8 mouse cellular contexts compared by ENCODE assay signal in genomic region chr8:120486477-120487376, GRCm38 (mm10).
DNase-seq lines count a peak whose midpoint lies in the region; ATAC-seq lines count a peak whose summit lies in the region.

No protein-coding gene starts in this region.

- H3K9ac ChIP-seq in intestine, embryonic 14.5 days (ENCODE audit: low read length) = peak overlapping the region; percentile 76
- H3K9ac ChIP-seq in limb, embryonic 13.5 days = peak overlapping the region; percentile 79; the same call in 1 of the 2 replicates
- peak overlapping the region; percentile 93 for H3K9ac ChIP-seq in midbrain, embryonic 12.5 days (replicated peaks)

- H3K27me3 ChIP-seq in intestine, embryonic 14.5 days (replicated peaks; ENCODE audit: control insufficient read depth, insufficient read depth, low read length) = 0 out of 2 replicates have a peak, but pooled peaks cover 10% of the 10 kb centered on the region
- peaks cover 71% of the 10 kb centered on the region for H3K27me3 ChIP-seq in limb, embryonic 13.5 days
- H3K27me3 ChIP-seq in midbrain, embryonic 12.5 days = peaks cover 43% of the 10 kb centered on the region

- DNase-seq in left cerebral cortex, adult 18-20 months (ENCODE audit: low spot score in 2 of 2) = peak; percentile 47 to 64
- no peak for DNase-seq in left cerebral cortex, adult 11 months (ENCODE audit: low spot score)
- DNase-seq in cerebellum, adult 9-10 months = peak; percentile 68
- DNase-seq in frontal cortex, adult 2 months (ENCODE audit: extremely low spot score in 1 of 2, low spot score in 1 of 2) = peak; percentile 30 to 70
- no peak for DNase-seq in intestine, embryonic 14.5 days (ENCODE audit: low spot score)
- DNase-seq in spleen, postnatal 10 days (ENCODE audit: low spot score in 2 of 2) = peak; percentile 80 to 88

- peak overlapping the region; percentile 77 for H3K27ac ChIP-seq in intestine, embryonic 14.5 days (ENCODE audit: low read depth)
- H3K27ac ChIP-seq in limb, embryonic 13.5 days = 0 out of 2 replicates have a peak overlapping the region, but pooled peaks have one; percentile 63
- peak overlapping the region; percentile 100 for H3K27ac ChIP-seq in midbrain, embryonic 12.5 days (replicated peaks)

- peak overlapping the region; percentile 68 for H3K4me3 ChIP-seq in intestine, embryonic 14.5 days (ENCODE audit: low read depth, low read length)
- peak overlapping the region; percentile 72 for H3K4me3 ChIP-seq in limb, embryonic 13.5 days
- H3K4me3 ChIP-seq in midbrain, embryonic 12.5 days = peak overlapping the region; percentile 85

- H3K36me3 ChIP-seq in intestine, embryonic 14.5 days (ENCODE audit: control insufficient read depth, insufficient read depth, low read length) = no peaks in the 10 kb centered on the region
- no peaks in the 10 kb centered on the region for H3K36me3 ChIP-seq in limb, embryonic 13.5 days
- no peaks in the 10 kb centered on the region for H3K36me3 ChIP-seq in midbrain, embryonic 12.5 days

- no peaks in the 10 kb centered on the region for H3K9me3 ChIP-seq in intestine, embryonic 14.5 days (ENCODE audit: control insufficient read depth, low read length)
- H3K9me3 ChIP-seq in limb, embryonic 13.5 days = no peaks in the 10 kb centered on the region
- no peaks in the 10 kb centered on the region for H3K9me3 ChIP-seq in midbrain, embryonic 12.5 days

- WGBS in intestine, embryonic 14.5 days = 7% methylated on average over 50 of the region's 50 CpGs
- 1% methylated on average over 50 of the region's 50 CpGs for WGBS in limb, embryonic 13.5 days
- 1% methylated on average over 50 of the region's 50 CpGs for WGBS in midbrain, embryonic 12.5 days

- no peak for ATAC-seq in intestine, embryonic 14.5 days (replicated peaks; ENCODE audit: low FRiP score, low TSS enrichment, low read depth)
- ATAC-seq in limb, embryonic 13.5 days (ENCODE audit: low FRiP score, low read depth) = peak; percentile 7; the same call in 1 of the 2 replicates
- ATAC-seq in midbrain, embryonic 12.5 days (ENCODE audit: low FRiP score, low read depth) = peak; percentile 25; the same call in 1 of the 2 replicates

- peak overlapping the region; percentile 99 for H3K4me2 ChIP-seq in intestine, embryonic 14.5 days (ENCODE audit: low read length)
- peak overlapping the region; percentile 100 for H3K4me2 ChIP-seq in limb, embryonic 13.5 days (replicated peaks)
- H3K4me2 ChIP-seq in midbrain, embryonic 12.5 days (replicated peaks) = peak overlapping the region; percentile 90

- peaks cover 41% of the 10 kb centered on the region for H3K4me1 ChIP-seq in intestine, embryonic 14.5 days (replicated peaks; ENCODE audit: control insufficient read depth, insufficient read depth, low read length)
- peaks cover 78% of the 10 kb centered on the region for H3K4me1 ChIP-seq in limb, embryonic 13.5 days
- H3K4me1 ChIP-seq in midbrain, embryonic 12.5 days = peaks cover 58% of the 10 kb centered on the region

Comparison
In these comparisons a context has a peak if more than half of its experiments do, and no peak if none do; other contexts are left out.
1. DNase-seq: peak in left cerebral cortex, adult 18-20 months (2 of 2), cerebellum, adult 9-10 months (single experiment), frontal cortex, adult 2 months (2 of 2) and spleen, postnatal 10 days (2 of 2); none in left cerebral cortex, adult 11 months (single experiment) and intestine, embryonic 14.5 days (single experiment).
2. Peak in every context shown above with its lines, with median percentiles within 50 percentile points of each other: H3K27ac ChIP-seq, H3K4me2 ChIP-seq, H3K4me3 ChIP-seq and H3K9ac ChIP-seq.